Mouse (Mus musculus) thymus, postnatal 4 days (tissue): ENCODE data around the gene Vps35l.

Source experiments
- DNase-seq: peaks from one replicate; pipeline ENCODE4 v3.0.0; 2021

The Vps35l gene

GRCm38 (mm10) chr7:118740532-118741338, 709 bp downstream of the Vps35l start:
- peak; percentile 97 for DNase-seq

GRCm38 (mm10) chr7:118742278-118742677, 2.3 kb downstream of the Vps35l start:
- no peak for DNase-seq

- DNase-seq = no peak
Observed at GRCm38 (mm10) chr7:118744766-118745165, 4.7 kb downstream of the Vps35l start.

DNA sequence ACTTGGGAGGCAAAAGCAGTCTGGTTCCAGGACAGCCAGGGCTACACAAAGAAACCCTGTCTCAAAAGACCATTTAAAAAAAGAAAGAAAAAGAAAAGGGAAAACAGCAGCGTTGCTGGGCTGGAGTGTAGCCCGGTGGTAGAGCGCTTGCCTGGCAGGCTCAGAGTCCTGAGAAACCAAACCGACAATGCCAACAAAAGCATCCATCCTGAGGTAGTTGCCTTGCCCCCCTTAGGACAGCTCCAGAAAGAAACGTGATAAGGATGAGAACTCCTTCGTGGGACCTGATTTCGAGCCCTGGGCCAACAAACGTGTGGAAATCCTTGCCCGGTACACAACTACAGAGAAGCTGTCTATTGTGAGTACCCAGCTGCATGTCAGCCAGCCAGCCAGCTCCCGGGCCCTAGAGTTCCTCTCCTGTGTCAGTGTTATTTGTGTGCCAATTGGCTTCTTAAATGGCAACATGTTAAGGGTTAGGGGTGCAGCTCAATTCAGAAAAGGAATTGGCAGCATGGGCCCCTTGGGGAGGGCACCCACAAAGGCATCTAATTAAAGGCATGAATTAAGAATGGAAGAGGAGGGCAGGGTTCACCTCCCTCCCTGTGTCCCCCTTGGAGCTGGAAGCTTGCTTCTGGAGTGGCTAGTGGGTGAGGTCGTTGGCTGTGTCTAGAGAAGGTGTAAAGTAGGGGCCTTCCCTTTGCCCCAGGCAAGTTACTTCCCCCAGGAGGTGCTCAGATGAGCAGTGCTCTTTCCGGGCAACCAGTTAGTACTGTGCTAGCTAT, 8.1 kb downstream of the Vps35l start:
- no peak for DNase-seq

DNA sequence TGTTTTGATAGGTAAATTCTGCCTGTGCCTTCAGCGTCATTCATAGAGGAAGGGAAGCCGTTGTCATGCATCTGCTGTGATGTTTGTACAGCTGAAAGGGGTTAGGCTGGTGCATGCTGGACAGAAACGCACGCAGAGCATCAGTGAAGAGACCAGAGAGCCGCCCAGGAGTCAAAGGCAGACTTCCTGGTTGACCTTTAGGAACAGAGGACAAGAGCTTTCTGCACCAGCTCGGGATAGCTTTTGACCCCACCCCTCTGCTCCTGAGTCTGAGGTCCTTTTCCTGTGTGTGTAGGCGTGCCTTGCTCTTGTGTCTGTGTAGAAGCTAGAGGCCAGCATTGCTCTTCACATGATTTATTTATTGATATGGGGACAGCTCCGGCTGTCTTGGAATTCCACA, 9.7 kb downstream of the Vps35l start:
- no peak for DNase-seq

GRCm38 (mm10) chr7:118751625-118752024, 11.6 kb downstream of the Vps35l start:
- no peak for DNase-seq

DNA sequence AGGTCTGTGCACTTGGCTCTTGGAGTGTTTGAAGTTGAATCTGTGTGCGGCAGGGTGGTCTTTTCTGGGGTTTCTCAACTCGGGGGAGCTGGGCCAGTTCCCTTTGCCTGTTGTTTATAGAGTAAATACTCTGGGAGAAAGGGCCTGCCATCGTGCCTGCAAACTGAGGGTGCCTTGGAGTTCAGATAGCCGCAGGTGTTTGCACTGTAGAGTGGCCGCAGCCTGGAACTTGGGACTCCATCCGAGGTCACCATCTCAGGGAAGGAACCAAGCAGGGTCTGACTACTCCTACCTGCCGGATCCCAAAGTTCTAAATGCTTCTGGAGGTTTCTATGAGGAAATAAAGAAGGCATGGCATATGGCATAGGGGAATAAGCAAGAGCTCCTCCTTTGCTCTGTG, 15.7 kb downstream of the Vps35l start:
- DNase-seq = no peak

DNA sequence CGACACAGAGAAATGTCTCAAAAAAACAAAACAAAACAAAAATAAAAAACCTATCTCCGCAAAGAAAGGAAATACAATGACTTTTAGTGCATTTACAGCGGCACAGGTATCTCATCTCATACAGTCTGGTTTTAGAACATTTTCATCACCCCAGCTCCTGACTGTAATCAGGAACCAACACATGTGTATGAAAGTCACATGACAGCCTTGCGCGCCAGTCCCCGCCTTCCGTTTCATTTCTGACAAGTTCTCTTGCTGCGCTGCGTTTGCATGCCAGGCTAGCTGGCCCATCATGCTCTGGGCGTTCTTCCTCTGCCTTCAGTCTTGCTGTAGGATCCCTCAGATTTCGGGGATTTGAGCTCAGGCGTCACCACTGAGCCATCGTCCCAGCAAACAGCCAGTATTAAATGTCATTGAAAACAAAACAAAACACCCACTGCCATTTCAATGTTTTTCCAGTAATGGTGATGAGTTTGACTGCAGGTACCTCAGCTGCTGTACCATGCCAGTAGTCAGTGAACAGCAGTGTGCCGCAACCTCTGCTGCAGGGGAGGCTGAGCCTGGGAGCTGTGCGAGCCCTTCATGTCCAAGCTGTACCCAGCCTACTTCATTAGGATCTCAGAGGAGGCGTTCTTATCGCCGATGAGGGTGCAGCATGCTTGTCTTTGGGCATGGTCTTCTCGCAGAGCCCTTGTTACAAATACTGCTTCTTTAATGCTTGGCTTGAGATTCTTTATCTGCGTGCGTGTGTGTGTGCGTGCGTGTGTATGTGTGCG, 16.7 kb downstream of the Vps35l start:
- no peak for DNase-seq

DNA sequence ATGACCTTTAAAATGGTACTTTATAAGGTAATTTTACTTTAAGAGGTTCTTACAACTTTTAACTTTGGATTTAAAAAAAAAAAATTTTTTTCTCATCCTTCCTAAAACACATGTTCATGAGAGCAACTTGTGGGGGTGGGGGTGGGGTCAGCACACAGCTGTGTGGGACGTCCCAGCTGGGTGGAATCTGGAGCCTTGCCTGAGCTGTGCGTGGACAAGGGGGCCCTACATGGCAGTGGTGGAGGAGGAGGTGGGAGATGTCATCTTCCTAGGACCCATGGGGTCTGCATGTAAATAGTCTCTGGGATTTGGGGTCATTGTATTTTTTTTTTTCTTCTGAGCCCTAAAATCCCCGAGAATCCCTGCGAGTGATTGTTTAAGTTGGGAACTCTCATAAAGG, 18.3 kb downstream of the Vps35l start:
- no peak for DNase-seq

DNA sequence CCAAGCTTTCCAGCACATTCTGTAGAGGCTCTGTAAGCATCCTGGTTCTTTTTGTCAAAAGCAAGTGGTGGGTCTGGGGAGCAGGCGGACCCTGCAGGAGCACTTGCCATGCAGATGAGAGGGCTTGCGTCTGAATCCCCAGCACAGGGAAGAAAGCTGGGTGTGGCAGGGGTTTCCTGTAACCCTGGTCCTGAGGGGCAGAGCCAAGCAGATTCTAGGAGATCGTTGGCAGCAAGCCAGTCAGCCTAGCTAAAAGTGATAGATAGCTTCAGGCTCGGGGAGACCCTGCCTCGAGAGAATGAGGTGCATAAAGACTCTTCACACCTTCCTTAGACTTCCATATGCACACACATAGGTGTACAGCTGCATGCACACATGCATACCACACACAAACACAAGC, 19.3 kb downstream of the Vps35l start:
- DNase-seq = no peak

- no peak for DNase-seq
Observed at GRCm38 (mm10) chr7:118763939-118764338, 23.9 kb downstream of the Vps35l start.

- DNase-seq = no peak
Observed at GRCm38 (mm10) chr7:118764725-118765124, 24.7 kb downstream of the Vps35l start.

- DNase-seq = no peak
Observed at GRCm38 (mm10) chr7:118765604-118766003, 25.6 kb downstream of the Vps35l start.

- DNase-seq = peak; percentile 78
Observed at GRCm38 (mm10) chr7:118766119-118766833, 26.2 kb downstream of the Vps35l start.

DNA sequence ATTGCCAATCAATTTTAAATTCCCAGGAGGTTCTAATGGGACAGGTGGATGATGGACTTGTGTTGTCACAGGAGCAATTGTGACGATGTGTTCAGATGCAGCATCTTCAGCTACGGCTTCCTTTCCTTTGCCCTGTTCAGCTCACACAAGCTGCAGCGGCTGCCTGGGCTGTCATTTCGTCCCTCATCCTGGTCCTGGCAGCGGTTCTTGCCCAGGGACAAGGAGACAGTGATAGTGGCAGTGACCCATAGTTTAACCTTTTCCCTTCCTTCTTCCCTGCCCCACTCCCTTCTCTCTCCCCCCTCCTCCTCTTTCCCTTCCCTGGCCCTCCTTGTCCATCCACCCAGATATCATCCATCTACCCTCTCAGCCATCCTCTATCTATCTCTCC, 26.8 kb downstream of the Vps35l start:
- DNase-seq = no peak

GRCm38 (mm10) chr7:118769208-118769607, 29.2 kb downstream of the Vps35l start:
- DNase-seq = no peak

- no peak for DNase-seq
Observed at GRCm38 (mm10) chr7:118769655-118770054, 29.6 kb downstream of the Vps35l start.

DNA sequence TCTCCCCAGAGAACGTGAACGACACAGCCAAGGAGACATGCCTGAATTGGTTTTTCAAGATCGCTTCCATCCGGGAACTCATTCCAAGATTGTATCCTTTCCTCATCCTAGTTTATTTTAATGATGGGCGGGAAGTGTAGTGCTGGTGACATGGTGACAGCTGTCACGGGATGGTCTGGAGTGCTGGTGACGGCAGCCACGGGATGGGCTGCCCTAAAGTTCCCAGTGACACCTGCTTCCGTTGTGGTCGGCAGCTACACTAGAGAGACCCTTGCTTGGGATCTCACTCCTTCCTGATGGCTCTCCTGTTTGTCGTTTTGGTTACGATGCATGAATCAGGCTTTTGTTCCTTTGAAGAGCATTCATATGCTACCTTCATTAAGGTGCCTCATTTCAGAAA, 33.0 kb downstream of the Vps35l start:
- DNase-seq = no peak

- DNase-seq = no peak
Observed at GRCm38 (mm10) chr7:118775991-118776390, 36.0 kb downstream of the Vps35l start.

- DNase-seq = no peak
Observed at GRCm38 (mm10) chr7:118776491-118776890, 36.5 kb downstream of the Vps35l start.

DNA sequence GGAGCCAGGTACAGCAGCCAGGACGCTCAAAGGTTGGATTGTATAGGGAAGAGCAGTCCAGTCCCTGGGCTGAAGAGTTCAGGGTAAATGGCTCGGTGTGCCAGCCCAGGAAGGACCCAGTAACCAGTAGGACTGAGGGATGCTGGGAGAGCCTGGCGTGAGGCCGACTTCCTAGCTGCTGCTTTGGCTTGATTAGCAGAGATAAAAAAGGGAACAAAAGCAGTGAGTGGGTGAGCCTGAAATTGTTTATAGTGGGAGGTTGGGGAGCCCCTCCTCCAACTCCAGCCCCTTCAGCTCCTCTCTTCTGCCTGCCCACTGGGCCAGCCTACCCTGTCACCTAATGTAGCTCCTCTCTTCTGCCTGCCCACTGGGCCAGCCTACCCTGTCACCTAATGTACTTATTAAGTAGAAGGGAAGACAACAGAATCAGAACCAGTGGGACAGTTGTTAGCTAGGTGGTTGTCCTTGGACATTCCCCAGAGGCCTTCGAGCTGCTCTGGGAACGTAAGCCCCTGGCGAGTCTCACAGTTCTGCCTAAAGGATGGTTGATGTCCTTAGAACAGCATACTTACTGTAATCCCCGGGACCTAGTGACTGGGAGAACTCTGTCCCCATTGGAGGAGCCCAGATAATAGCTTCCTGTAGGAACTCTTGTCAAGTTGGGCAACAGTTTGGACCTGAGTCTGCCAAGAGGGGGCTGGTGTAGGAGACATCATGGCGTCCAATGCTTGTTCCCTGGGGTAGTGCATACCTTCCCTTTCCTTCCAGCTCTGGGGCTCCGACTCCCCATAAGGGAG, 37.8 kb downstream of the Vps35l start:
- DNase-seq = no peak

GRCm38 (mm10) chr7:118778561-118778960, 38.5 kb downstream of the Vps35l start:
- no peak for DNase-seq
